Mouse (Mus musculus) erythroblast, embryonic 14.5 days (primary cell): ENCODE results near the gene Gm49322. TPM values are rescaled to one million over a fixed set of nuclear protein-coding genes. Genes with fewer than 3 reads are reported as not detected.
"Not testable (repeated sequence)": the region's sequence is repeated elsewhere in the genome, so short reads cannot be mapped to it uniquely, and the experiment has no call there.

Experiments
- H3K27me3 ChIP-seq: 2 replicates; pipeline ENCODE4 v1.6.1; 2012; ENCODE audit warnings: inconsistent platforms; ENCODE audit not compliant: control insufficient read depth
- H3K36me3 ChIP-seq: 2 replicates; pipeline ENCODE4 v1.6.1; 2012; ENCODE audit warnings: mild to moderate bottlenecking, inconsistent platforms; ENCODE audit not compliant: control insufficient read depth
- H3K4me1 ChIP-seq: 2 replicates; pipeline ENCODE4 v1.6.1; 2012; ENCODE audit warnings: inconsistent platforms; ENCODE audit not compliant: control insufficient read depth
- H3K4me3 ChIP-seq: replicated peaks from 2 replicates; pipeline ENCODE3; 2012; ENCODE audit warnings: moderate library complexity, mild to moderate bottlenecking, inconsistent platforms
- H3K9me3 ChIP-seq: 2 replicates; pipeline ENCODE4 v1.6.1; 2012; ENCODE audit warnings: low read length, inconsistent platforms, mixed read lengths; ENCODE audit not compliant: control insufficient read depth
- GATA1 ChIP-seq: IDR thresholded peaks from 2 replicates; pipeline ENCODE4 v1.6.1; 2012; ENCODE audit warnings: low read length, inconsistent platforms, mixed read lengths
- TAL1 ChIP-seq: IDR thresholded peaks from 3 replicates; pipeline ENCODE4 v1.6.1; 2012; ENCODE audit warnings: low read length, inconsistent platforms, mixed read lengths
- polyA plus RNA-seq: library from polyadenylated mRNA; stranded (reverse); fragments of >175 nt; gene quantifications from 2 replicates; pipeline ENCODE4 v1.2.3, GENCODE M21; 2012

The Gm49322 gene
- polyA plus RNA-seq, 1 experiment: 0.07 TPM

DNA sequence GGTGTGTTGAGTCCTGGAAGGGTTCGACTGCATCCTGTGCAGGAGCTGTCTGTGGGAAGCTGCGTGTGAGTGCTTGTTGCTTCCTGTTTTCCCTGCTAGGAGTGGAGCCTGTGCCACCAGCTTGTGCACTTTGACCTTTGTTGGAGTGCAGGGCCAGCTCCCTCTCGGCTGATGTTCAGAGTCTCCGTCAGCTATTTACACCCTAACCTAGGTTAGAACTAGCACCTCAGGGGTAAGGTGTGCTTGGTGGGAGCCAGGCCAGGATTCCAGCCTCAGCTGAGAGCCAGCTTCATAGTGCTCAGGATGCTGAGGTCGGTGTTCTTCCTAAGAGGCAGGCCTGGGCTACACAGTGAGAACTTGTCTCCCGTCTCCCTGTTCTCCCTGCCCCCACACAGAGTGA, 29.5 kb downstream of the Gm49322 start:
- Histone ChIP-seq H3K9me3 (no peaks in the 10 kb centered on the region), H3K36me3 (peaks cover 87% of the 10 kb centered on the region), H3K4me1 (peaks cover 8% of the 10 kb centered on the region), H3K27me3 (no peaks in the 10 kb centered on the region), H3K4me3 (no peak overlapping the region)
- TF ChIP-seq GATA1 (no peak), TAL1 (no peak)

- TF ChIP-seq GATA1 (no peak), TAL1 (no peak)
- Histone ChIP-seq H3K4me1 (peaks cover 17% of the 10 kb centered on the region), H3K9me3 (no peaks in the 10 kb centered on the region), H3K27me3 (no peaks in the 10 kb centered on the region), H3K4me3 (no peak overlapping the region), H3K36me3 (peaks cover 41% of the 10 kb centered on the region)
Measured at GRCm38 (mm10) chr10:80646936-80647335, 41.1 kb downstream of the Gm49322 start.

DNA sequence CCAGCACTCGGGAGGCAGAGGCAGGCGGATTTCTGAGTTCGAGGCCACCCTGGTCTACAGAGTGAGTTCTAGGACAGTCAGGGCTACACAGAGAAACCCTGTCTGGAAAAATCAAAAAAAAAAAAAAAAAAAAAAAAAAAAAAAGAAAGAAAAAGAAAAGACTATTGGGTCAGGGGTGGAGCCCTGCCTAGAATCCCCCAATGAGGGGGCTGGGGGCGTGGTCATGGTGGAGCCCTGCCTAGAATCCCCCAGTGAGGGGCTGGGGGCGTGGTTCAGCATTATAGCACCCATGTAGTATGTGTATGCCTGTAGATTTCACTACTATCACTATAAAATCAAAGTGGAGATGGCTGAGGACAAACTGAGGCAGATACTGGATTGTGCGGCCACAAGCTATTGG, 44.1 kb downstream of the Gm49322 start:
- H3K27me3 ChIP-seq, H3K4me3 ChIP-seq, H3K9me3 ChIP-seq: not testable (repeated sequence)
- Histone ChIP-seq H3K36me3 (peaks cover 20% of the 10 kb centered on the region), H3K4me1 (peaks cover 33% of the 10 kb centered on the region)

DNA sequence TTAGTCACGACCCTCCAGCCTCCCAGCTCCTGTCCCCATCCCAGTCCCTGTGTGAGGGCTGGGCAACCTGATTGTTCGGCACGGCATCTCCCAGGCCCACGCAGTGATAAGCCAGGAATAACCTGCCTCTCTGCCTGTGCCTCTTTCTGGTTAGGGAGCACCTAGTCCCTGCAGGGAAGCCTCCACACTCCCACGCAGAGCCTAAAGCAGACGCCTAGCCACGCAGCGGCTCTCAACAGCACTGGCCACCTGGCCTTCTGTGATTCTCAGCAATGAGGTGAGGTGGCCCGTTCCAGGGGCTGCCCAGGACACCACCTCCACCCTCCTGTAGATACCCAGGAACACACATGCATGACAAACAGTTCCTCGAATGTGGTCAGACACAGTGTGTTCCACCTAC, 44.6 kb downstream of the Gm49322 start:
- peaks cover 38% of the 10 kb centered on the region for H3K4me1 ChIP-seq

GRCm38 (mm10) chr10:80653156-80653720, 47.4 kb downstream of the Gm49322 start:
- peaks cover 8% of the 10 kb centered on the region for H3K36me3 ChIP-seq
- H3K9me3 ChIP-seq: no peaks in the 10 kb centered on the region
- TF ChIP-seq TAL1: no peak
- no peak for TF ChIP-seq GATA1
- no peaks in the 10 kb centered on the region for H3K27me3 ChIP-seq
- H3K4me1 ChIP-seq: peaks cover 64% of the 10 kb centered on the region
- no peak overlapping the region for H3K4me3 ChIP-seq

More for the DNA sequence above, 44.6 kb downstream of the Gm49322 start:
- Histone ChIP-seq H3K36me3 (peaks cover 15% of the 10 kb centered on the region), H3K4me3 (no peak overlapping the region), H3K27me3 (no peaks in the 10 kb centered on the region), H3K9me3 (no peaks in the 10 kb centered on the region)
- no peak for TF ChIP-seq GATA1

DNA sequence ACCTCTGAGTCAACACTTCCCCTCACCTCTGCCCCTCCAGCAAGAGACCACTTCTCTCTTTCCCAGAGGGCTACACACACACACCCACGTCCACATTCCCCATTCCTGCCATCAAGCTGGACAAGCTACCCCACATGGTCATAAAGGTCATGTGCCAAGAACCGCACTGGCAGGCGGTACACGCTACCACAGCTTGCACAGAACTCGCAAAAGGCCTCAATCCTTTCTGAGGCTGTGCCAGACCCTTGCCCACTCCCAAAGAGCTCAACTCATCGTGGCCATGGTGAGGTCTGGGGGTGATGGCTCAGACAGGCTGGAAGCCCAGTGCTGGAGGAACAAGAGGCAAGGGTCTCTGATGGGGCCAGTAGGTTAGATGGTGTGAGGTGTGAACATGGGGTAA, 49.0 kb downstream of the Gm49322 start:
- Histone ChIP-seq H3K4me3 (peak overlapping the region; percentile 5), H3K36me3 (peaks cover 5% of the 10 kb centered on the region; the same call in 1 of the 2 replicates), H3K27me3 (no peaks in the 10 kb centered on the region), H3K4me1 (peaks cover 71% of the 10 kb centered on the region), H3K9me3 (no peaks in the 10 kb centered on the region)
- TF ChIP-seq GATA1 (no peak), TAL1 (no peak)

DNA sequence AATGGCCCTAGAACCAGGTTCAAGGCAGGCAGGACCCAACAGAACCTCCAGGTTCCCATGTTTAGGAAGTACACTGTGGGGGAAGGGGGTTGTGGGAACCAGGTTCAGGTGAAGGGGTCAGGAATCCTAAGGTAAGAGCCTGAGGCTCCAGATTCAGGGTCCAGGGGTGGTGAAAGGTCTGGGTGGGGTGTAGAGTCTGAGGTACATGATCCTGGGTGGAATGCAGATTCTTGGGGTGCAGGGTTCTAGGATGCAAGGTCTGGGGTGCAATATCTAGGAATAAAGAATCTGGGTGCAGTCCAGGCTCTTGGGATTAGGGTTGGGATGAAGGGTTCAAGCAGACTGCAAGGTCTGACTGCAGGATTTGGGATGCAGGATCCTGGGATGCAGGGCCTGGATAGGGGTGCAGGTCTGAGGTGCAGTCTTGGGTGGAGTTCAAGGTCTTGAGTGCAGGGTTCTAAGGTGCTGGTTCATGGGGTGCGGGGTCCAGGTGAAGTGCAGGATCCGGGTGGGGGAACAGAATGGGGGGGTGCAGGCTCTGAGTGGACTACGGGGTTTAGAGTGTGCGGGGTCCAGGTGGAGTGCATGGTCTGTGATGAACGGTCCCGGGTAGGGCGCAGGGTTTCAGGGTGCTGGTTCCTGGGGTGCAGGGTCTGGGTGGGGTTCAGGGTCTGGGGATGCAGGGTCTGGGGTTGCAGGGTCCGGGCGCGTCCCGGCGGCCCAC, 49.7 kb downstream of the Gm49322 start:
- H3K4me3 ChIP-seq: peak overlapping the region; percentile 87
- H3K36me3 ChIP-seq: peaks cover 5% of the 10 kb centered on the region; the same call in 1 of the 2 replicates
- no peaks in the 10 kb centered on the region for H3K27me3 ChIP-seq
- H3K4me1 ChIP-seq: peaks cover 67% of the 10 kb centered on the region
- TF ChIP-seq TAL1 (no peak), GATA1 (no peak)
- H3K9me3 ChIP-seq: no peaks in the 10 kb centered on the region

DNA sequence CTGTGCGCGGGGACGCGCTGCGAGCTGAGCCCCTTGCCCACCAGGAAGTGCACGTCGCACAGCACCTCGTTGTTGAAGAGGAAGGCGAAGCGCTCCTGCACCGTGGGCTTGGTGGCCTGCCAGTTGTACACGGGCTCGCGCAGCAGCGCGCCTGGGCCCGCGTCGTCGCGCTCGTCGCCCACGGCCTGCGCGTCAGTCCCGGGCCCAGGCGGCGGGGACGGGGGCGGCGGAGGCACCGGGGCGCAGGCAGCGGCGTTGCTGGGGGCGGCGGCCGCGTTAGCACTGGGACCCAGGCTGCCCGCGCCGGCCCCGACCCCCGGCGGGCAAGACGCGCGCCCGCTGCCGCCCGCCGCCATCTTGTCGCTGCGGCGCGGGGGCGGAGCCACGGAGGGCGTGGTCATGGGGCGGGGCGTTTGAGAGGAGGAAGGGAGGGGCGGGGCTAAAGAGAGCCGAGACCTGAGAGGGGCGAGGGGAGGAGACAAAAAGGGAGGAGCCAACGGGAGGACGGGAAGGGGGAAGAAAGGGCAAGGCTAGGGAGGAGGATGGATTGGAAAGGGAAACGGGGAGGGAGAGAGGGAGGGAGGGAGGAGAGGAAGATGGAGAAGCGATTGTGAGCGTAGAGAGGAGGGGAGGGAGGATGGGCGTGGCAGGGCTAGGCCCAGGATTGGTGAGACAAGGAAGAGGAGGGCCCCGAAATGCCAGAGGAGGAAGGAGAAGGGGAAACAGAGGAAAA, 50.5 kb downstream of the Gm49322 start:
- H3K27me3 ChIP-seq: no peaks in the 10 kb centered on the region
- H3K36me3 ChIP-seq: peaks cover 5% of the 10 kb centered on the region; the same call in 1 of the 2 replicates
- TF ChIP-seq TAL1 (no peak), GATA1 (no peak)
- H3K4me1 ChIP-seq: peaks cover 71% of the 10 kb centered on the region
- H3K4me3 ChIP-seq: peak overlapping the region; percentile 87
- H3K9me3 ChIP-seq: no peaks in the 10 kb centered on the region

- no peaks in the 10 kb centered on the region for H3K27me3 ChIP-seq
- H3K4me3 ChIP-seq: peak within 1 kb of the TSS; percentile 87
- H3K36me3 ChIP-seq: peaks cover 3% of the 10 kb centered on the region; the same call in 1 of the 2 replicates
- TF ChIP-seq GATA1 (no peak), TAL1 (no peak)
- peaks cover 71% of the 10 kb centered on the region for H3K4me1 ChIP-seq
- no peaks in the 10 kb centered on the region for H3K9me3 ChIP-seq
Measured at GRCm38 (mm10) chr10:80656863-80657623, 51.2 kb downstream of the Gm49322 start, which contains the start of gene Btbd2. Gene Btbd2, minus strand, starts transcription at chr10:80657071.
